Mouse (Mus musculus): ENCODE data around the gene Mid2.
"Not testable (repeated sequence)": the region's sequence is repeated elsewhere in the genome, so short reads cannot be mapped to it uniquely, and the experiment has no call there.

Gene Mid2

GRCm38 (mm10) chrX:140664479-140665241 lies at the start of gene Mid2:
TSS of gene Mid2 (plus strand) at chrX:140664599.
- in situ Hi-C loops (cut with MseI, MboI): no loop called here

GRCm38 (mm10) chrX:140624875-140625594 lies 39.4 kb upstream of the Mid2 start:
- in situ Hi-C loops (cut with MseI, MboI): no loop called here

GRCm38 (mm10) chrX:140638028-140638427 lies 26.4 kb upstream of the Mid2 start:
- in situ Hi-C loops (cut with MseI, MboI): no loop called here

GRCm38 (mm10) chrX:140639592-140639991 lies 24.8 kb upstream of the Mid2 start:
- in situ Hi-C loops (cut with MseI, MboI): no loop called here

GRCm38 (mm10) chrX:140660731-140661130 lies 3.7 kb upstream of the Mid2 start:
- in situ Hi-C loops (cut with MseI, MboI): no loop called here

GRCm38 (mm10) chrX:140663516-140663915 lies 883 bp upstream of the Mid2 start:
- in situ Hi-C loops (cut with MseI, MboI): no loop called here

GRCm38 (mm10) chrX:140665242-140665810 lies 927 bp downstream of the Mid2 start:
- in situ Hi-C loops (cut with MseI, MboI): no loop called here

GRCm38 (mm10) chrX:140675444-140675843 lies 11.0 kb downstream of the Mid2 start:
- in situ Hi-C loops (cut with MseI, MboI): no loop called here

GRCm38 (mm10) chrX:140688335-140688734 lies 23.9 kb downstream of the Mid2 start:
- in situ Hi-C loops (cut with MseI, MboI): no loop called here

- in situ Hi-C loops (cut with MseI, MboI): not testable (repeated sequence)
Observed at GRCm38 (mm10) chrX:140697872-140698463, 33.6 kb downstream of the Mid2 start.

GRCm38 (mm10) chrX:140703224-140703623 lies 38.8 kb downstream of the Mid2 start:
- in situ Hi-C loops (cut with MseI, MboI): loop anchor here in 1 of 2 experiments (25.0 kb wide), 1 partner anchor 216 kb away; no protein-coding TSS in a partner anchor

GRCm38 (mm10) chrX:140706077-140706476 lies 41.7 kb downstream of the Mid2 start:
- in situ Hi-C loops (cut with MseI, MboI): loop anchor here in 1 of 2 experiments (25.0 kb wide), 1 partner anchor 219 kb away; no protein-coding TSS in a partner anchor

- in situ Hi-C loops (cut with MseI, MboI): loop anchor here (10.0 to 25.0 kb wide), 2 partner anchors 228 to 235 kb away; no protein-coding TSS in a partner anchor
Observed at GRCm38 (mm10) chrX:140722400-140722799, 58.0 kb downstream of the Mid2 start.

GRCm38 (mm10) chrX:140738986-140739385 lies 74.6 kb downstream of the Mid2 start:
- in situ Hi-C loops (cut with MseI, MboI): no loop called here

- in situ Hi-C loops (cut with MseI, MboI): no loop called here
Observed at GRCm38 (mm10) chrX:140743213-140743612, 78.8 kb downstream of the Mid2 start.

- in situ Hi-C loops (cut with MseI, MboI): no loop called here
Observed at GRCm38 (mm10) chrX:140769794-140770193, 105.4 kb downstream of the Mid2 start.

GRCm38 (mm10) chrX:140805340-140805739 lies 140.9 kb downstream of the Mid2 start:
- in situ Hi-C loops (cut with MseI, MboI): no loop called here

GRCm38 (mm10) chrX:140813312-140814006 lies 149.1 kb downstream of the Mid2 start, which contains the start of gene Tex13b:
TSS of gene Tex13b (minus strand) at chrX:140813433.
- in situ Hi-C loops (cut with MseI, MboI): no loop called here
